Mouse (Mus musculus) left cerebral cortex, adult 6 months (tissue): ENCODE measurements around the gene Olfr1509. TPM values are rescaled to one million over a fixed set of nuclear protein-coding genes. Genes with fewer than 3 reads are reported as not detected.

ENCODE experiments used
- long read RNA-seq, 2 experiments: library from polyadenylated mRNA; unstranded; transcript quantifications; one replicate each; pipeline ENCODE4 v2.0.0; 2019 to 2020
- polyA plus RNA-seq: library from polyadenylated mRNA; unstranded; fragments of <200 nt; fragmentation: Nextera tagmentation; gene quantifications from 2 replicates; pipeline ENCODE4 v1.2.3, GENCODE M21; 2021

Gene Olfr1509
- polyA plus RNA-seq: not detected in 2 replicates
- long read RNA-seq, experiment 1: 0 reads
- long read RNA-seq, experiment 2: 0 reads

GRCm38 (mm10) chr14:52442690-52443089 is at the start of gene Olfr1509:
Gene Olfr1509 (plus strand): TSS chr14:52442990.

GRCm38 (mm10) chr14:52397279-52397678 is 45.5 kb upstream of the Olfr1509 start, which contains the start of gene Olfr1511:
Gene Olfr1511 (minus strand): TSS chr14:52397379.

GRCm38 (mm10) chr14:52414273-52414672 is 28.5 kb upstream of the Olfr1509 start, which contains the start of gene Olfr1510:
Gene Olfr1510 (minus strand): TSS chr14:52414373.

GRCm38 (mm10) chr14:52467395-52467794 is 24.6 kb downstream of the Olfr1509 start, which contains the start of gene Olfr1508:
Gene Olfr1508 (minus strand): TSS chr14:52467495.

GRCm38 (mm10) chr14:52495516-52495915 is 52.7 kb downstream of the Olfr1509 start, which contains the start of gene Olfr1507:
Gene Olfr1507 (minus strand): TSS chr14:52495749.

Other genes starting within 250 kb of the Olfr1509 start
- gene Supt16, start 245.6 kb upstream of the Olfr1509 start, polyA plus RNA-seq: 14.4 and 21.5 TPM in 2 replicates
- gene Chd8, start 185.2 kb upstream of the Olfr1509 start, polyA plus RNA-seq: 2.4 and 8.0 TPM in 2 replicates
- 31.1 and 41.2 TPM in 2 replicates for gene Tox4, start 163.8 kb upstream of the Olfr1509 start, polyA plus RNA-seq
- gene Rab2b, start 163.4 kb upstream of the Olfr1509 start, polyA plus RNA-seq: 23.7 and 28.5 TPM in 2 replicates
- gene Mettl3, start 137.9 kb upstream of the Olfr1509 start, polyA plus RNA-seq: 20.1 and 20.4 TPM in 2 replicates
- gene Sall2, start 114.2 kb upstream of the Olfr1509 start, polyA plus RNA-seq: 4.7 and 7.5 TPM in 2 replicates
- not detected in 2 replicates for gene Olfr1513, start 86.6 kb upstream of the Olfr1509 start, polyA plus RNA-seq
- not detected in 2 replicates for gene Olfr1512, start 63.8 kb upstream of the Olfr1509 start, polyA plus RNA-seq
- gene Olfr1511, start 45.6 kb upstream of the Olfr1509 start, polyA plus RNA-seq: not detected in 2 replicates
- not detected in 2 replicates for gene Olfr1510, start 28.6 kb upstream of the Olfr1509 start, polyA plus RNA-seq
- gene Olfr1508, start 24.5 kb downstream of the Olfr1509 start, polyA plus RNA-seq: not detected in 2 replicates
- not detected in 2 replicates for gene Olfr1507, start 52.8 kb downstream of the Olfr1509 start, polyA plus RNA-seq